Mouse (Mus musculus): ENCODE results near the gene Il6st. TPM values are rescaled to one million over a fixed set of nuclear protein-coding genes. Genes with fewer than 3 reads are reported as not detected.

The Il6st gene
- polyA plus RNA-seq, 1 experiment from 2014 or later = 28.4 TPM

- Histone ChIP-seq H3K4me2 (no peak overlapping the region), H3K4me3 (ENCODE audit: low read depth, low read length) (no peak overlapping the region), H3K36me3 (ENCODE audit: control insufficient read depth, insufficient read depth, low read length) (no peaks in the 10 kb centered on the region), H3K9ac (ENCODE audit: low read length) (no peak overlapping the region), H3K27ac (ENCODE audit: low read depth, low read length) (no peak overlapping the region), H3K27me3 (ENCODE audit: control insufficient read depth, insufficient read depth, low read length) (no peaks in the 10 kb centered on the region), H3K9me3 (ENCODE audit: control insufficient read depth, low read length) (no peaks in the 10 kb centered on the region), H3K4me1 (ENCODE audit: control insufficient read depth, insufficient read depth, low read length) (no peaks in the 10 kb centered on the region)
- no peak for ATAC-seq (ENCODE audit: low FRiP score)
- WGBS = 84% methylated on average over 7 of the region's 7 CpGs
- DNase-seq (ENCODE audit: low spot score, missing footprints) = no peak
Observed at GRCm38 (mm10) chr13:112551641-112552548, 88.0 kb downstream of the Il6st start.

- WGBS = 90% methylated on average over 5 of the region's 5 CpGs
- H3K4me2 ChIP-seq = no peak overlapping the region
- no peaks in the 10 kb centered on the region for H3K27me3 ChIP-seq (ENCODE audit: control insufficient read depth, insufficient read depth, low read length)
- DNase-seq (ENCODE audit: low spot score, missing footprints) = no peak
- no peaks in the 10 kb centered on the region for H3K36me3 ChIP-seq (ENCODE audit: control insufficient read depth, insufficient read depth, low read length)
- H3K9ac ChIP-seq (ENCODE audit: low read length) = no peak overlapping the region
- ATAC-seq (ENCODE audit: low FRiP score) = no peak
- no peak overlapping the region for H3K27ac ChIP-seq (ENCODE audit: low read depth, low read length)
- no peak overlapping the region for H3K4me3 ChIP-seq (ENCODE audit: low read depth, low read length)
- no peaks in the 10 kb centered on the region for H3K4me1 ChIP-seq (ENCODE audit: control insufficient read depth, insufficient read depth, low read length)
- H3K9me3 ChIP-seq (ENCODE audit: control insufficient read depth, low read length) = no peaks in the 10 kb centered on the region
Observed at GRCm38 (mm10) chr13:112553304-112553703, 89.4 kb downstream of the Il6st start.

GRCm38 (mm10) chr13:112556501-112556900 lies 92.6 kb downstream of the Il6st start:
- H3K4me1 ChIP-seq (ENCODE audit: control insufficient read depth, insufficient read depth, low read length) = no peaks in the 10 kb centered on the region
- 54% methylated on average over 2 of the region's 2 CpGs for WGBS

More at GRCm38 (mm10) chr13:112556501-112556900, 92.6 kb downstream of the Il6st start:
- H3K27me3 ChIP-seq (ENCODE audit: control insufficient read depth, insufficient read depth, low read length) = no peaks in the 10 kb centered on the region
- H3K4me3 ChIP-seq (ENCODE audit: low read depth, low read length) = no peak overlapping the region
- H3K9me3 ChIP-seq (ENCODE audit: control insufficient read depth, low read length) = no peaks in the 10 kb centered on the region
- H3K9ac ChIP-seq (ENCODE audit: low read length) = no peak overlapping the region
- ATAC-seq (ENCODE audit: low FRiP score) (no peak), DNase-seq (ENCODE audit: low spot score, missing footprints) (no peak)
- no peak overlapping the region for H3K27ac ChIP-seq (ENCODE audit: low read depth, low read length)
- no peak overlapping the region for H3K4me2 ChIP-seq
- H3K36me3 ChIP-seq (ENCODE audit: control insufficient read depth, insufficient read depth, low read length) = no peaks in the 10 kb centered on the region

Other genes starting within 250 kb of the Il6st start
- 1.9 and 2.3 TPM in 2 replicates for gene Ankrd55, start 175.6 kb upstream of the Il6st start, polyA plus RNA-seq (2014; fragmentation: Nextera tagmentation; extraction: Ambion mirVana)
- not detected in 2 replicates for gene Il31ra, start 130.3 kb downstream of the Il6st start, polyA plus RNA-seq (2014; fragmentation: Nextera tagmentation; extraction: Ambion mirVana)
- 0.79 and 1.1 TPM in 2 replicates for gene Ddx4, start 188.4 kb downstream of the Il6st start, polyA plus RNA-seq (2014; fragmentation: Nextera tagmentation; extraction: Ambion mirVana)
- 19.8 and 20.2 TPM in 2 replicates for gene Slc38a9, start 196.7 kb downstream of the Il6st start, polyA plus RNA-seq (2014; fragmentation: Nextera tagmentation; extraction: Ambion mirVana)